Mouse (Mus musculus) ES-Bruce4 (cell line): ENCODE measurements at regions not wholly inside any gene's neighbourhood (a gene's known extent, or its start where the extent isn't known, plus 50 kb on each side); places are given as distances from the start of the nearest gene placed in this dataset.

Experiments
- H3K27ac ChIP-seq: 2 replicates; pipeline ENCODE4 v1.5.1; 2012; ENCODE audit warnings: low read length, inconsistent platforms; ENCODE audit not compliant: insufficient read depth
- H3K27me3 ChIP-seq: 2 replicates; pipeline ENCODE4 v1.6.1; 2012; ENCODE audit warnings: mild to moderate bottlenecking, low read length, inconsistent platforms; ENCODE audit not compliant: control insufficient read depth, poor library complexity, insufficient read depth, severe bottlenecking
- H3K36me3 ChIP-seq: 2 replicates; pipeline ENCODE4 v1.6.1; 2012; ENCODE audit warnings: inconsistent platforms, mild to moderate bottlenecking, low read length, moderate library complexity; ENCODE audit not compliant: control insufficient read depth, poor library complexity, insufficient read depth, severe bottlenecking
- H3K4me1 ChIP-seq: one replicate; pipeline ENCODE4 v1.8.1; 2011; ENCODE audit warnings: low read length; ENCODE audit not compliant: control insufficient read depth, insufficient read depth
- H3K4me3 ChIP-seq: 2 replicates; pipeline ENCODE4 v1.5.1; 2011; ENCODE audit warnings: low read depth, mild to moderate bottlenecking, low read length
- H3K9ac ChIP-seq: 2 replicates; pipeline ENCODE4 v1.6.1; 2012; ENCODE audit warnings: low read depth, mild to moderate bottlenecking, inconsistent platforms; ENCODE audit not compliant: poor library complexity, severe bottlenecking
- H3K9me3 ChIP-seq: replicated peaks from 2 replicates; pipeline ENCODE4 v1.6.1; 2012; ENCODE audit warnings: mild to moderate bottlenecking, low read length, inconsistent platforms; ENCODE audit not compliant: control insufficient read depth, poor library complexity, insufficient read depth, severe bottlenecking
- CTCF ChIP-seq: IDR thresholded peaks from one replicate; pipeline ENCODE4 v1.8.1; 2011; ENCODE audit warnings: low read depth, low read length
- EP300 ChIP-seq: IDR thresholded peaks from 2 replicates; pipeline ENCODE4 v1.6.1; 2011; ENCODE audit warnings: low read depth, low read length; ENCODE audit not compliant: insufficient read depth
- POLR2A ChIP-seq: IDR thresholded peaks from one replicate; pipeline ENCODE4 v1.8.1; 2011; ENCODE audit warnings: low read length; ENCODE audit not compliant: insufficient read depth

DNA sequence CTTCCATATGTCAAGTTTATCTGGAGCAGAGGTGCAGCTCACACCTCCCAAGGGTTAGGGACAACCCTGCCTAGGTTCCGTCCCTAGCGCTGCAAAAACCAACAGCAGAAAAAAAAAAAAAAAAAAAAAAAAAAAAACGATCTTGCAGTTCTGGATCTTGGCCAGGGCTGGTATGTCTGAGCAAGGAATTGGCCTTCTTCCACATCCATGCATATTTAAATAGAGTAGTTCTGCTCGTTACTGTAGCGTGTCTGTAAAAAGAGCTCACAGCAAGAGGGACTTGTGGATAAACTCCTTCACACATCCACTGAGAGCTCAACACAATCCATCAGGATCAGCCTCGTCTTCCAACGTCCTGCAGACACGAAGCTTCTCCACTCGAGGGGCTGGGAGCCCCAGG is 639.4 kb upstream of the Adam5 start:
- H3K27ac ChIP-seq: no peak overlapping the region
- TF ChIP-seq POLR2A: no peak
- TF ChIP-seq CTCF: no peak
- TF ChIP-seq EP300: no peak
- H3K27me3 ChIP-seq: 0 out of 2 replicates have a peak, but pooled peaks cover 2% of the 10 kb centered on the region

DNA sequence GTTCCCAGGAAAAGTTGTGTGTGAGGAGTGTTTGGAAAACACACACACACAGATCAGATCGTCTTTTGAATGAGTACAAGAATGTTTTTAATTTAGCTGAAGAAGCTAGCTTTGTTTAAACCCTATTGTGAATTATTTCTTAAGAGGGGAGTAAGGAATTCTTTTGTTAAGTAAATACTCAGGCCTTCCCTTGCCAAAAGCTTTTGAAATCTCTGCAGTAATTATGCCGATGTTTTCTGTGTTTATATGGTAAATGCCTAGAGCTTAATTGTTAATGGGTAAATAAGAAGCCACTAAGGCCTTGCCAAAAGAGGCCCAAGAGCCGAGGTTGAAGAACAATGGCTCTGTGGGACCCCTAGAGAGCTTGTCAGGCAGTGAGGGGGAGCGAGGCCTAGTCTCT is 638.3 kb upstream of the Adam5 start:
- H3K27ac ChIP-seq: no peak overlapping the region
- peaks cover 8% of the 10 kb centered on the region for H3K4me1 ChIP-seq
- no peaks in the 10 kb centered on the region for H3K9me3 ChIP-seq
- no peaks in the 10 kb centered on the region for H3K36me3 ChIP-seq
- no peak overlapping the region for H3K9ac ChIP-seq
- TF ChIP-seq EP300 (no peak), CTCF (no peak), POLR2A (no peak)
- H3K27me3 ChIP-seq: 0 out of 2 replicates have a peak, but pooled peaks cover 2% of the 10 kb centered on the region
- no peak overlapping the region for H3K4me3 ChIP-seq

More for the DNA sequence above, 639.4 kb upstream of the Adam5 start:
- H3K9me3 ChIP-seq: no peaks in the 10 kb centered on the region
- no peak overlapping the region for H3K9ac ChIP-seq
- peaks cover 8% of the 10 kb centered on the region for H3K4me1 ChIP-seq
- H3K36me3 ChIP-seq: no peaks in the 10 kb centered on the region
- H3K4me3 ChIP-seq: no peak overlapping the region

DNA sequence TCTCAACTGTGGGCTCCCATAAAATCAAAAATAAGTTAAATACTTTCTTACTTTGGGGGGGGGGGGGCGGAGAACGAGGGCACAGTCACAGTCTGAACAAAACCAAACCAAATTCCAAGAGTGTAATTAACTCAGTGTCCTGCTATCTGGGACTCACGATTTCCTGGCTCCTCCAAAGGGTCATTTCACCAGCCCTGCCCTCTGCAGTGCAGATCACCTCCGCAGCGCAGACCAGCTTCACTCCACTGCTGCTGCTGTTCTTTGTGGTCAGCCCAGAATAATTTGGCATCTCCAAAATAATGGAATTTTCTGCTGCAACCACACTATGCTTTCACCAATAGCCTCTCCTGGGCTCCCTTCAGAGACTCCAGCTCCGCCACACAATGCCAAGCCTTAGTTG is 631.5 kb upstream of the Adam5 start:
- H3K4me1 ChIP-seq: no peaks in the 10 kb centered on the region
- no peaks in the 10 kb centered on the region for H3K36me3 ChIP-seq
- no peak for TF ChIP-seq EP300
- TF ChIP-seq CTCF: no peak
- TF ChIP-seq POLR2A: no peak
- H3K9ac ChIP-seq: no peak overlapping the region
- H3K27ac ChIP-seq: no peak overlapping the region
- H3K27me3 ChIP-seq: 0 out of 2 replicates have a peak, but pooled peaks cover 2% of the 10 kb centered on the region
- no peak overlapping the region for H3K4me3 ChIP-seq
- H3K9me3 ChIP-seq: no peaks in the 10 kb centered on the region

DNA sequence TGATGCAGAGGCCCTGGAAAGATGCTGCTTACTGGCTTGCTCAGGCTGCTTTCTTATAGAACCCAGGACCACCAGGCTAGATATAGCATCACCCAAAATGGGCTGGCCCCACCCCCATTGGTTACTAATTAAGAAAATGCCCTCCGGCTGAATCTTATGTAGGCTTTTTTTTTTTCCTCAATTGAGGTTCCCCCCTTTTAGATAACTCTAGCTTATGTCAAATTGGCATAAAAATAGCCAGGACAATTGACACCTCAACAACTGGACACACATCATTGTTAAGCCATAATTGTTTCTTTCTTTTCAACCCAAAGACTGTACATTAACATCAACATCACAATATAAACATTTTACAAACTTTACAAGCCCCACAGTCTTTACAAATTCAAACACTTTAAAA is 630.8 kb upstream of the Adam5 start:
- H3K4me3 ChIP-seq: no peak overlapping the region
- 0 out of 2 replicates have a peak, but pooled peaks cover 2% of the 10 kb centered on the region for H3K27me3 ChIP-seq
- no peak overlapping the region for H3K9ac ChIP-seq
- TF ChIP-seq EP300 (no peak), CTCF (no peak), POLR2A (no peak)
- no peaks in the 10 kb centered on the region for H3K36me3 ChIP-seq
- no peaks in the 10 kb centered on the region for H3K4me1 ChIP-seq
- no peaks in the 10 kb centered on the region for H3K9me3 ChIP-seq
- no peak overlapping the region for H3K27ac ChIP-seq

DNA sequence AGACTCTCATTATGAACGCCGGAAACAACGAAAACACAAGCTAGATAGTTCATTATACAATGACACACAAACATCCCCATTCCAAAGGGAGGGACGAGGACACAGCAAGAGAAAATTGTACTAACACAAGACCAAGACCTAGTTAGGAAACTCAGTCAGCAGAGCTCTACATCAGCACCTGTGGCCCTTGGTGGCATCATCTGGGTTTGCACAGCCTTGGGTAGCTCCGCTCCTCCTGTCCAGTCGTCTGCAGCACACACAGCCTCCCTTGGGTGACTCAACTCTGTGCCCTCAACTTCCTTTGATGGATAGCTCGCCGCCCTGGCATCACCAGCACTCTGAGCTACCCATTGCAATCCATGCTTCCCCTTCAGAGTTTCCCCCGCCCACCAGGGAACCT is 629.7 kb upstream of the Adam5 start:
- no peaks in the 10 kb centered on the region for H3K4me1 ChIP-seq
- H3K27me3 ChIP-seq: no peaks in the 10 kb centered on the region
- H3K9ac ChIP-seq: no peak overlapping the region
- no peak for TF ChIP-seq EP300
- TF ChIP-seq POLR2A: no peak
- no peak for TF ChIP-seq CTCF
- no peak overlapping the region for H3K4me3 ChIP-seq
- no peak overlapping the region for H3K27ac ChIP-seq
- no peaks in the 10 kb centered on the region for H3K9me3 ChIP-seq
- H3K36me3 ChIP-seq: no peaks in the 10 kb centered on the region

DNA sequence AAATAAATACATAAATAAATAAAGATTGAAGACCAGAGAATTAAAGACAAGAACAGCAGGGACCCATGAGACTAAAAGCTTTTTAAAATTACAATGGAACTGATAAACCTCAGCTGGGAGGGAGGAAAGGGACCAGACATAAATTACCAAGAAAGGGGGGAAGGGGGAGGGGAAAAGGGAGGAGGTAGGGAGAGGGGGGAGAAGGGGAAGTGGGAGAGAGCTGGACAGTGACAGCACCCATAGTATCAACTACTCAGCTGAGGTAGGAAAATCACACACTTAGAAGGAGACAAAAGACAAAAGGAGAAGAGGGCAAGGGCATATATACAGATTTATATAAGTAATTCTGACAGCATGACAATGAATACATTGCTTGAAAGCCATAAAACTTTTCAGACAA is 626.4 kb upstream of the Adam5 start:
- Histone ChIP-seq H3K27ac (no peak overlapping the region), H3K27me3 (no peaks in the 10 kb centered on the region), H3K4me1 (no peaks in the 10 kb centered on the region), H3K36me3 (no peaks in the 10 kb centered on the region), H3K9ac (no peak overlapping the region), H3K4me3 (no peak overlapping the region), H3K9me3 (no peaks in the 10 kb centered on the region)
- no peak for TF ChIP-seq CTCF
- TF ChIP-seq EP300: no peak
- no peak for TF ChIP-seq POLR2A

DNA sequence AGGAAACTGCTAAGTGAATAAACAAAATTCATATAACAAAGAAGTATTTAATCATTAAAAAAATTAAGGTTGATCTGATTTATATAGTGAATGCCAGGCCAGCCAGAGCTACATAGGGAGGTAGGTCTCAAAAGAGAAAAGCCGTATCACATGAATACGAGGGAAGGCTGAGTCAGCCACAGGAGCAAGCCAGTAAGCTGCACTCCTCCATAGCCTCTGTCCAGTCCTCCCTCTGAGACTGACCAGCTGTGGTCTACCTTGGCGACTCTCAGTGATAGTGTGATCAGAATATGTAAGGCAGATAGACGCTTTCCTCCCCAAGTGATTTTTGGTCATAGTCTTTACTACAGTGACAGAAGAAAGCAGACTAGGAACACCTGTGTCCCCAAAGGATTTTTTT is 625.4 kb upstream of the Adam5 start:
- H3K9me3 ChIP-seq: no peaks in the 10 kb centered on the region
- H3K27me3 ChIP-seq: no peaks in the 10 kb centered on the region
- H3K4me3 ChIP-seq: no peak overlapping the region
- H3K36me3 ChIP-seq: no peaks in the 10 kb centered on the region
- TF ChIP-seq POLR2A (no peak), CTCF (no peak), EP300 (no peak)
- H3K27ac ChIP-seq: no peak overlapping the region
- H3K9ac ChIP-seq: no peak overlapping the region
- no peaks in the 10 kb centered on the region for H3K4me1 ChIP-seq
